Mouse (Mus musculus): ENCODE results near the gene Kcnmb2. TPM values are rescaled to one million over a fixed set of nuclear protein-coding genes. Genes with fewer than 3 reads are reported as not detected.

The Kcnmb2 gene
- polyA plus RNA-seq, 1 experiment from 2014 or later = 2.1 TPM

DNA sequence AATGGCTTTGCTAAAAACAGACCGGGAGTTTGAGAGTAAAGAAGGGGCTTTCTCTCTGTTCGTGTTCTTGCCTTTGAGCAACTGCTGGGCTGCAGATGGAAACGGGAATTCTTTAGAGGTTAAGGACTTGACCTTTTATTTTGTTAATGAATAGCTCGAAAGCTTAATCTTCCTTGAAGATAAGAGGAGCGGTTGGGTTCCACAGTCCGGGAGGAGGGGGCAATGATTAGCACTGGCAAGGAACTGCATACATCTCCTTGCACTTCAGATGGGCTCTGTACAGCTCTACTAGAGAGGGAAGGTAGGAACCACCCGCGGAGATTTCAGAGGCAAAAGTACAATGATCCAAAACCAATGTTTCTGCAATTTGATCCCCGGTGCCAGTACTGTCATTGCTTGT lies 1.2 kb downstream of the Kcnmb2 start:
- Histone ChIP-seq H3K4me1 (replicated peaks; ENCODE audit: insufficient read depth, low read length) (peaks cover 15% of the 10 kb centered on the region; the same call in 1 of the 2 replicates), H3K4me3 (replicated peaks; ENCODE audit: low read depth, low read length) (peak overlapping the region; percentile 9), H3K27me3 (ENCODE audit: insufficient read depth, low read length) (no peaks in the 10 kb centered on the region), H3K9ac (ENCODE audit: low read depth, low read length) (no peak overlapping the region), H3K4me2 (ENCODE audit: low read length) (peak overlapping the region; percentile 54), H3K36me3 (ENCODE audit: insufficient read depth, low read length) (no peaks in the 10 kb centered on the region), H3K9me3 (replicated peaks; ENCODE audit: low read length) (no peaks in the 10 kb centered on the region), H3K27ac (no peak overlapping the region)
- DNase-seq (ENCODE audit: low spot score) (peak; percentile 35), ATAC-seq (replicated peaks; ENCODE audit: low FRiP score, low read depth) (0 out of 2 replicates have a peak, but pooled peaks have one; percentile 33)
- WGBS = 4% methylated on average over 9 of the region's 9 CpGs
- no peak for TF ChIP-seq CTCF (IDR thresholded peaks at IDR 0.05; ENCODE audit: low read depth)

DNA sequence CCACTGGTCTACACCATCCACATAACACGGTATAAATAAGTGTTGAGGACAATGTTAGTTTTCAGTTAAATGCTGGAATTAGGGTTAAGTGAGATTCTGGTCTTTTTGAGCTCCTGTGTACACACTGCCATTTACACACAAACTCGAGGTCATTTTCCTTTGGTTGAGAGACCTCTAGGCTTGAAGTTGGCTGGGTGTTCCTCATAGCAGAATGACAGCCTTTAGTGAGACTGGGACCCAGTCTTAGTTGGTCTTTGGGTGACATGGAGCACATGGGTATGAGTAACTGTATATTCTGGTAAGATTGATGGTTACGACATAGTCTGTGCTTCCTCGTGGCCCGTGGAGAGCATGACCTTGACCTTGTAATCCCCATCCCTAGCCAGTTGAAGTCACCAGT lies 1.8 kb downstream of the Kcnmb2 start:
- Histone ChIP-seq H3K4me2 (ENCODE audit: low read length) (no peak overlapping the region; the same call in 1 of the 2 replicates), H3K9ac (ENCODE audit: low read depth, low read length) (no peak overlapping the region), H3K4me3 (replicated peaks; ENCODE audit: low read depth, low read length) (no peak overlapping the region), H3K36me3 (ENCODE audit: insufficient read depth, low read length) (no peaks in the 10 kb centered on the region), H3K27me3 (ENCODE audit: insufficient read depth, low read length) (no peaks in the 10 kb centered on the region), H3K4me1 (replicated peaks; ENCODE audit: insufficient read depth, low read length) (peaks cover 15% of the 10 kb centered on the region; the same call in 1 of the 2 replicates), H3K9me3 (replicated peaks; ENCODE audit: low read length) (no peaks in the 10 kb centered on the region), H3K27ac (no peak overlapping the region)
- TF ChIP-seq CTCF (IDR thresholded peaks at IDR 0.05; ENCODE audit: low read depth) = no peak
- ATAC-seq (replicated peaks; ENCODE audit: low FRiP score, low read depth) = no peak
- WGBS = 25% methylated on average over 5 of the region's 5 CpGs
- DNase-seq (ENCODE audit: low spot score) = no peak

DNA sequence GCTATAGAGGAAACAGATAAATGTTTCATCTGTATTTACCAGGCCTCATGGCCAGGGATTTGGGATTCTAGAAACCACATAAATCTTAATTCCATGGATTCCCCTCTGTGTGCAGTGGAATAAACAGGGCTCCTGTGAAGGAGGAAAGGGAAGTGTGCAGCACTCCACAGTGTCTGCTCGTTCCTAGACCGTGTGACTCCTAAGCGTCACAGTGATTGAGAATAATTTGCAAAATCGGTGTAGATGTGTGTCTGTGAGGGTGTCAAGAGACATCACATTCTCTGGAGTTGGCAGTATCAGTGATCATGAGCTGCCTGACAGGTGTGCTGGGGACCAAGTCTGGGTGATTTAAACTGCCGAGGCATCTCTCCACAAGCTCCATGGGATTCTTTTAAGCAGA lies 8.9 kb downstream of the Kcnmb2 start:
- Histone ChIP-seq H3K27me3 (ENCODE audit: insufficient read depth, low read length) (no peaks in the 10 kb centered on the region), H3K9me3 (replicated peaks; ENCODE audit: low read length) (no peaks in the 10 kb centered on the region), H3K4me3 (replicated peaks; ENCODE audit: low read depth, low read length) (no peak overlapping the region), H3K4me1 (replicated peaks; ENCODE audit: insufficient read depth, low read length) (no peaks in the 10 kb centered on the region), H3K4me2 (ENCODE audit: low read length) (no peak overlapping the region), H3K9ac (ENCODE audit: low read depth, low read length) (no peak overlapping the region), H3K27ac (no peak overlapping the region), H3K36me3 (ENCODE audit: insufficient read depth, low read length) (no peaks in the 10 kb centered on the region)
- TF ChIP-seq CTCF (IDR thresholded peaks at IDR 0.05; ENCODE audit: low read depth) = no peak
- no peak for ATAC-seq (replicated peaks; ENCODE audit: low FRiP score, low read depth)
- no peak for DNase-seq (ENCODE audit: low spot score)
- 58% methylated on average over 5 of the region's 5 CpGs for WGBS

DNA sequence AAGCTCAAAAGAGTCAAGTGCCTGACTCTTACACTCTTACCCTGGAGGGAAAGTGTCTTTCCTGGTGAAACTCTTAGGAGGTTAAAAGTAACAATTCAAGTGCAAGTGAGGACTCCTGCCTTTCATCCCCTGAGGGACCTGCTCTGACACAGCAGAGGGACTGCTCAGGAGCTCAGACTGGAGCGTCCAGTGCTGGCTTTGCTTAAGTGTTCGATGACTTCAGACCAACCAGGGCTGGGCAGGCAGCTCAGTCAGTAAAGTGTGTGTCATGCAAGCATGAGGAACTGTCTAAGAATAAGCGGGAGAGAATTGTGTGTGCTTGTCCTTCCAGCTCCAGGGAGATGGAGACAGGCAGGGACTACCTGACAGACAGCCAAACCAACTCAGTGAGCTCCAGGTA lies 9.4 kb downstream of the Kcnmb2 start:
- Histone ChIP-seq H3K36me3 (ENCODE audit: insufficient read depth, low read length) (no peaks in the 10 kb centered on the region), H3K27ac (no peak overlapping the region), H3K4me2 (ENCODE audit: low read length) (no peak overlapping the region), H3K27me3 (ENCODE audit: insufficient read depth, low read length) (no peaks in the 10 kb centered on the region), H3K9me3 (replicated peaks; ENCODE audit: low read length) (no peaks in the 10 kb centered on the region), H3K4me1 (replicated peaks; ENCODE audit: insufficient read depth, low read length) (no peaks in the 10 kb centered on the region), H3K9ac (ENCODE audit: low read depth, low read length) (no peak overlapping the region), H3K4me3 (replicated peaks; ENCODE audit: low read depth, low read length) (no peak overlapping the region)
- DNase-seq (ENCODE audit: low spot score) = no peak
- 17% methylated on average over 3 of the region's 3 CpGs for WGBS
- no peak; the same call in 1 of the 2 replicates for ATAC-seq (replicated peaks; ENCODE audit: low FRiP score, low read depth)
- no peak for TF ChIP-seq CTCF (IDR thresholded peaks at IDR 0.05; ENCODE audit: low read depth)

DNA sequence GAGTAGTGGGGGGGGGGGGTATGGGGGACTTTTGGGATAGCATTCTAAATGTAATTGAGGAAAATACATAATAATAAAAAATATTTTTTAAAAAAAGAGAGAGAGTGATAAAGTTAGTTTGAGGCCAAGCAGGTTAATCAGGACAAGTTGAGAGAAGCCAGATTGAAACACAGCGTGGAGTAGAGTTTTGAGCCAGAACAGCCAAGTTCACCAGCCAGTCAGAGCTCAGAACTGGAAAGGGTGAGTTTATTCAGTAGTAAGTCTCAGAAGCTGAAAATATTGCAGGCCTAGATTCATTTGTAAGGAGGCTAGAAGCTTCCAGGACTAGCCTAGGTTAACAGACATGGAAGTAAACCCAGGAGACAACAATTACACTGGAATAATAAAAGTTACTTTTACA lies 26.2 kb downstream of the Kcnmb2 start:
- Histone ChIP-seq H3K27ac (no peak overlapping the region), H3K4me1 (replicated peaks; ENCODE audit: insufficient read depth, low read length) (no peaks in the 10 kb centered on the region), H3K36me3 (ENCODE audit: insufficient read depth, low read length) (no peaks in the 10 kb centered on the region), H3K4me2 (ENCODE audit: low read length) (no peak overlapping the region), H3K4me3 (replicated peaks; ENCODE audit: low read depth, low read length) (no peak overlapping the region), H3K9me3 (replicated peaks; ENCODE audit: low read length) (no peaks in the 10 kb centered on the region), H3K9ac (ENCODE audit: low read depth, low read length) (no peak overlapping the region), H3K27me3 (ENCODE audit: insufficient read depth, low read length) (no peaks in the 10 kb centered on the region)
- WGBS = 91% methylated on average over 1 of the region's 1 CpGs
- no peak for TF ChIP-seq CTCF (IDR thresholded peaks at IDR 0.05; ENCODE audit: low read depth)
- ATAC-seq (replicated peaks; ENCODE audit: low FRiP score, low read depth) (no peak), DNase-seq (ENCODE audit: low spot score) (no peak)

DNA sequence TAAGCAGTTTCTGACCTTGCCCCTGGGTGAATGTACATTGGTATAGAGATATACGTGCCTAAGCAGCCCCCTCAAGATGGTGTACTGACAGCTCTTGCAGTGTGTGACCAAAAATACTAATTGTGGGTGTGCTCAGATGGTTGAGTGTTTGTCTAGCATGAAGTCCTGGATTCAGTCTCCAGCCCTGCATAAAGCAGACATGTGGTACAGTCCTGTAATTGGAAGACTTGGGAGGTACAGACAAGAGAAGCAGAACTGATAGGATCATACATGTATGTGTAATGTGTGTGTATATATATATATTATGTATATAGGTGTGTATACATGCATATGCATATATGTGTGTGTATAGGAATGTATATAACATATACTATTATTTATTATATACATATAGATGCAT lies 32.4 kb downstream of the Kcnmb2 start:
- Histone ChIP-seq H3K9ac (ENCODE audit: low read depth, low read length) (no peak overlapping the region), H3K27me3 (ENCODE audit: insufficient read depth, low read length) (no peaks in the 10 kb centered on the region), H3K27ac (no peak overlapping the region), H3K4me3 (replicated peaks; ENCODE audit: low read depth, low read length) (no peak overlapping the region), H3K9me3 (replicated peaks; ENCODE audit: low read length) (no peaks in the 10 kb centered on the region), H3K4me2 (ENCODE audit: low read length) (no peak overlapping the region), H3K4me1 (replicated peaks; ENCODE audit: insufficient read depth, low read length) (no peaks in the 10 kb centered on the region), H3K36me3 (ENCODE audit: insufficient read depth, low read length) (no peaks in the 10 kb centered on the region)
- WGBS = 69% methylated on average over 1 of the region's 1 CpGs
- TF ChIP-seq CTCF (IDR thresholded peaks at IDR 0.05; ENCODE audit: low read depth) = no peak
- no peak for DNase-seq (ENCODE audit: low spot score)
- no peak for ATAC-seq (replicated peaks; ENCODE audit: low FRiP score, low read depth)

DNA sequence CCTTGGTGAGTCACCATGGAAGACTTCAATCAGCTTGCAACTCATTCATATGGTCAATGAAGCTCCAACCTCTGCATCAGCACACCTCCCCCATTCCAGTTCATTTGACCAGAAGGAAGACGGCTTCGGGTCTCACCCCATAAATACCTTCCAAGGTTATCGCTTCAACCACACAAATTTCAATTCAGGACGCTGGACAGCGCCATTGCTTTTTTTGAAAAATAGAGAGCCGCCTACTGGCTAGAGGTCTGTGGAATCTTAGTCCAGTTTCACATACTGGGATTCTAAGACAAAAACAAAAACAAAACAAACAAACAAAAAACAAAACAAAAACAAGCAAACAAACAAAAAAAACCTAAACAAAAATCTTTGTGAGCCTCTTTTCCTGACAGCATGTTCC lies 39.2 kb downstream of the Kcnmb2 start:
- 15% methylated on average over 6 of the region's 6 CpGs for WGBS
- DNase-seq (ENCODE audit: low spot score) (peak; percentile 54), ATAC-seq (replicated peaks; ENCODE audit: low FRiP score, low read depth) (no peak)
- TF ChIP-seq CTCF (IDR thresholded peaks at IDR 0.05; ENCODE audit: low read depth) = peak; percentile 58
- H3K27me3 ChIP-seq (ENCODE audit: insufficient read depth, low read length) = no peaks in the 10 kb centered on the region
- no peaks in the 10 kb centered on the region for H3K9me3 ChIP-seq (replicated peaks; ENCODE audit: low read length)
- H3K36me3 ChIP-seq (ENCODE audit: insufficient read depth, low read length) = no peaks in the 10 kb centered on the region
- H3K27ac ChIP-seq = no peak overlapping the region
- no peak overlapping the region for H3K4me2 ChIP-seq (ENCODE audit: low read length)
- H3K9ac ChIP-seq (ENCODE audit: low read depth, low read length) = no peak overlapping the region
- H3K4me3 ChIP-seq (replicated peaks; ENCODE audit: low read depth, low read length) = no peak overlapping the region
- no peaks in the 10 kb centered on the region for H3K4me1 ChIP-seq (replicated peaks; ENCODE audit: insufficient read depth, low read length)

Data from kidney, postnatal 0 days (tissue).